8 mouse cellular contexts compared by ENCODE assay signal in genomic region chr5:115614948-115615347, GRCm38 (mm10). TPM values are rescaled to one million over a fixed set of nuclear protein-coding genes. Genes with fewer than 3 reads are reported as not detected.
A peak's percentile ranks its signal among the peaks of the same experiment; 100 is the strongest.
DNase-seq lines count a peak whose midpoint lies in the region; ATAC-seq lines count a peak whose summit lies in the region.

No protein-coding gene starts in this region.

- H3K9ac ChIP-seq in intestine, embryonic 14.5 days (ENCODE audit: low read length): no peak overlapping the region
- no peak overlapping the region for H3K9ac ChIP-seq in intestine, embryonic 16.5 days (ENCODE audit: low read depth, low read length)
- H3K9ac ChIP-seq in hindbrain, embryonic 16.5 days (ENCODE audit: low read depth, low read length): no peak overlapping the region

- 84% methylated on average over 7 of the region's 7 CpGs for WGBS in intestine, embryonic 14.5 days
- 81% methylated on average over 7 of the region's 7 CpGs for WGBS in intestine, embryonic 16.5 days
- 76% methylated on average over 7 of the region's 7 CpGs for WGBS in hindbrain, embryonic 16.5 days

- H3K4me1 ChIP-seq in intestine, embryonic 14.5 days (replicated peaks; ENCODE audit: control insufficient read depth, insufficient read depth, low read length): no peaks in the 10 kb centered on the region
- H3K4me1 ChIP-seq in intestine, embryonic 16.5 days (ENCODE audit: control insufficient read depth, insufficient read depth, low read length): no peaks in the 10 kb centered on the region
- no peaks in the 10 kb centered on the region for H3K4me1 ChIP-seq in hindbrain, embryonic 16.5 days (ENCODE audit: control insufficient read depth, insufficient read depth, low read depth, low read length)

- no peak for ATAC-seq in intestine, embryonic 14.5 days (replicated peaks; ENCODE audit: low FRiP score, low TSS enrichment, low read depth)
- ATAC-seq in intestine, embryonic 16.5 days: no peak
- no peak for ATAC-seq in hindbrain, embryonic 16.5 days

- no peak overlapping the region for H3K4me3 ChIP-seq in intestine, embryonic 14.5 days (ENCODE audit: low read depth, low read length)
- no peak overlapping the region for H3K4me3 ChIP-seq in intestine, embryonic 16.5 days (ENCODE audit: low read length)
- H3K4me3 ChIP-seq in hindbrain, embryonic 16.5 days (ENCODE audit: low read length): no peak overlapping the region

- no peaks in the 10 kb centered on the region for H3K27me3 ChIP-seq in intestine, embryonic 14.5 days (replicated peaks; ENCODE audit: control insufficient read depth, insufficient read depth, low read length)
- H3K27me3 ChIP-seq in intestine, embryonic 16.5 days (replicated peaks; ENCODE audit: control insufficient read depth, insufficient read depth, low read length): no peaks in the 10 kb centered on the region
- no peaks in the 10 kb centered on the region for H3K27me3 ChIP-seq in hindbrain, embryonic 16.5 days (replicated peaks; ENCODE audit: control insufficient read depth, insufficient read depth, low read length)

- no peak overlapping the region for H3K27ac ChIP-seq in intestine, embryonic 14.5 days (ENCODE audit: low read depth)
- H3K27ac ChIP-seq in intestine, embryonic 16.5 days (ENCODE audit: low read length): no peak overlapping the region
- no peak overlapping the region for H3K27ac ChIP-seq in hindbrain, embryonic 16.5 days (ENCODE audit: low read depth, low read length)

- H3K4me2 ChIP-seq in intestine, embryonic 14.5 days (ENCODE audit: low read length): no peak overlapping the region
- no peak overlapping the region for H3K4me2 ChIP-seq in intestine, embryonic 16.5 days (ENCODE audit: low read depth, low read length)
- H3K4me2 ChIP-seq in hindbrain, embryonic 16.5 days (ENCODE audit: low read length): no peak overlapping the region

- peaks cover 90% of the 10 kb centered on the region for H3K36me3 ChIP-seq in intestine, embryonic 14.5 days (ENCODE audit: control insufficient read depth, insufficient read depth, low read length)
- peaks cover 38% of the 10 kb centered on the region for H3K36me3 ChIP-seq in intestine, embryonic 16.5 days (ENCODE audit: control insufficient read depth, insufficient read depth, low read length)
- H3K36me3 ChIP-seq in hindbrain, embryonic 16.5 days (ENCODE audit: control insufficient read depth, insufficient read depth, low read length): peaks cover 83% of the 10 kb centered on the region

- DNase-seq in intestine, embryonic 14.5 days (ENCODE audit: low spot score): peak; percentile 74
- DNase-seq in CD8-positive naive resting alpha-beta T cell, adult 2 months (ENCODE audit: low read depth in 2 of 2, low spot score in 2 of 2): peak; percentile 51 to 65
- peak; percentile 87 for DNase-seq in adrenal gland, postnatal 14 days
- DNase-seq in heart, adult 8-10 months (ENCODE audit: low spot score): peak; percentile 64
- peak; percentile 71 for DNase-seq in lung, postnatal 10 days
- DNase-seq in thymus, postnatal 10 days (ENCODE audit: low spot score in 2 of 2): peak; percentile 18 to 74

- no peaks in the 10 kb centered on the region for H3K9me3 ChIP-seq in intestine, embryonic 14.5 days (ENCODE audit: control insufficient read depth, low read length)
- no peaks in the 10 kb centered on the region for H3K9me3 ChIP-seq in intestine, embryonic 16.5 days (ENCODE audit: control insufficient read depth, low read length)
- H3K9me3 ChIP-seq in hindbrain, embryonic 16.5 days (ENCODE audit: control insufficient read depth, low read length): no peaks in the 10 kb centered on the region

RNA-seq across cellular contexts. Expression of gene Rab35, which starts 16.8 kb away (rescaled TPM):
- polyA plus RNA-seq in intestine, embryonic 14.5 days (2014; fragmentation: Nextera tagmentation; extraction: Ambion mirVana): 16.3 and 19.5 TPM in 2 replicates
- 4.4 and 5.1 TPM in 2 replicates for polyA plus RNA-seq in intestine, embryonic 16.5 days (2015; fragmentation: Nextera tagmentation; extraction: Ambion mirVana)
- total RNA-seq in adrenal gland, postnatal 14 days (2021): 55.3 and 59.5 TPM in 2 replicates
- total RNA-seq in heart, adult 8-10 months (2022): 10 to 100 TPM; 42.0 to 48.0 (median 44.0) TPM
- polyA plus RNA-seq in hindbrain, embryonic 16.5 days (2015; fragmentation: Nextera tagmentation; extraction: Ambion mirVana): 8.3 and 14.6 TPM in 2 replicates

RNA-seq across cellular contexts. Expression of gene Gcn1l1, which starts 49.9 kb away (rescaled TPM):
- 43.6 and 44.8 TPM in 2 replicates for polyA plus RNA-seq in intestine, embryonic 14.5 days (2014; fragmentation: Nextera tagmentation; extraction: Ambion mirVana)
- 25.5 and 26.3 TPM in 2 replicates for polyA plus RNA-seq in intestine, embryonic 16.5 days (2015; fragmentation: Nextera tagmentation; extraction: Ambion mirVana)
- total RNA-seq in adrenal gland, postnatal 14 days (2021): 59.7 and 60.4 TPM in 2 replicates
- total RNA-seq in heart, adult 8-10 months (2022): 10 to 100 TPM; 35.7 to 41.6 (median 39.3) TPM
- polyA plus RNA-seq in hindbrain, embryonic 16.5 days (2015; fragmentation: Nextera tagmentation; extraction: Ambion mirVana): 32.2 and 39.3 TPM in 2 replicates

RNA-seq across cellular contexts. Expression of gene Rplp0, which starts 55.7 kb away (rescaled TPM):
- polyA plus RNA-seq in intestine, embryonic 14.5 days (2014; fragmentation: Nextera tagmentation; extraction: Ambion mirVana): 2,116 and 2,150 TPM in 2 replicates
- 1,506 and 1,615 TPM in 2 replicates for polyA plus RNA-seq in intestine, embryonic 16.5 days (2015; fragmentation: Nextera tagmentation; extraction: Ambion mirVana)
- total RNA-seq in adrenal gland, postnatal 14 days (2021): 786 and 963 TPM in 2 replicates
- 100 to 1,000 TPM; 591 to 710 (median 629) TPM for total RNA-seq in heart, adult 8-10 months (2022)
- 814 and 834 TPM in 2 replicates for polyA plus RNA-seq in hindbrain, embryonic 16.5 days (2015; fragmentation: Nextera tagmentation; extraction: Ambion mirVana)
